Mouse (Mus musculus) heart, postnatal 0 days (tissue): ENCODE measurements around the gene Fam50a.

Experiments
- CTCF ChIP-seq: IDR thresholded peaks from 2 replicates; pipeline ENCODE4 v1.5.1; 2016; ENCODE audit warnings: antibody characterized with exemption, control low read depth, low read depth
- EP300 ChIP-seq: IDR thresholded peaks from 2 replicates; pipeline ENCODE4 v1.6.1; 2016; ENCODE audit warnings: antibody characterized with exemption, low read depth

DNA sequence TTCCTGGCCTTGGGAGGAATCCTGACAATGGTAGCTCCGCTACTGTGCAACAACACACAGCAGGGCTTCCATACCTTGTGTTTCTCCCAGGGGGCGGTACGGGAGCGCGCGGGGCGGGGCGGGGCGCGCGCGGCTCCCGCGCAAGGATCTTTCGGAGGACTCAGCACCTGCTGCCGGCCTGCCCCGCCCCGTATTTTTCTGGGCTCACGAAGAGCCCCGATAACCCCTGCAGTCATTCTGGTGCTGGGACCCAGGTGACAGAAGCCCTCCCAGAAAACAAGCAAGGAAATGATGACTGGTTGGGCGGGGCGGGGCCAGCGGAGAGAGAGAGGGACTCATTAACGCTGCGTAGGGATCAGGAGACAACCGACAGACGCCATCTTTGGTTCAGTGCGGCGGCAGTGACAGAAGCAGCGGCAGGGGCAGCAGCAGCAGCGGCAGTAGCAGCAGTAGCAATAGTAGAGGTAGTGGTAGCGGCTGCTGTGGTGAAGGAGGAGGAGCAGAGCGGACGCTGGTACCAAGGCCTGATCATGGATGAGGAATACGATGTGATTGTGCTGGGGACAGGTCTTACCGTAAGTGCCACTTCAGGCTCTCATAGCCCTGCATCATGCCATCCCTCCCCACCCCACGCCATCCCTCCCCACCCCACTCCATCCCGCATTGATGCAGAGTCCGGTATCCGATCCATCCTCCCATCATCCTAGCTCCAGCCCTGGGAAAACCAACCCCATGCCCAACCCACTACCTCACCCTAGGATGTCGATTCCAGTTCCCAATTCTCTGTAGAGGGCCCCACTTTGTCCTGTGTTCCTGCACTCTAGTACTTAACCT is 7.7 kb upstream of the Fam50a start, which contains the start of gene Gdi1:
- peak; percentile 34 for TF ChIP-seq CTCF
- no peak for TF ChIP-seq EP300
